Mouse (Mus musculus) intestine, embryonic 14.5 days (tissue): ENCODE results near the gene Dlk2. TPM values are rescaled to one million over a fixed set of nuclear protein-coding genes. Genes with fewer than 3 reads are reported as not detected.

ENCODE experiments used
- ATAC-seq: fragments of 200-750 bp; cut with Nextera tagmentation; replicated peaks from 2 replicates; pipeline ENCODE4 v1.8.0; 2017; ENCODE audit warnings: low read depth, moderate number of reproducible peaks, moderate TSS enrichment, moderate library complexity; ENCODE audit not compliant: low FRiP score, low TSS enrichment
- DNase-seq: peaks from one replicate; pipeline ENCODE4 v3.0.0-alpha.2; 2018; ENCODE audit warnings: low spot score
- H3K27ac ChIP-seq: fragments of 300-500 bp; sonication (generic); 2 replicates; pipeline ENCODE4 v1.5.1; 2014; ENCODE audit warnings: low read depth, mild to moderate bottlenecking, control low read depth
- H3K27me3 ChIP-seq: fragments of 300-500 bp; sonication (generic); replicated peaks from 2 replicates; pipeline ENCODE4 v1.6.1; 2014; ENCODE audit warnings: low read length, control low read depth; ENCODE audit not compliant: control insufficient read depth, insufficient read depth
- H3K36me3 ChIP-seq: fragments of 300-500 bp; sonication (generic); 2 replicates; pipeline ENCODE4 v1.6.1; 2014; ENCODE audit warnings: low read length, control low read depth; ENCODE audit not compliant: control insufficient read depth, insufficient read depth
- H3K4me1 ChIP-seq: fragments of 300-500 bp; sonication (generic); replicated peaks from 2 replicates; pipeline ENCODE4 v1.6.1; 2014; ENCODE audit warnings: low read length, control low read depth, mixed read lengths; ENCODE audit not compliant: control insufficient read depth, insufficient read depth
- H3K4me2 ChIP-seq: fragments of 300-500 bp; sonication (generic); 2 replicates; pipeline ENCODE4 v1.6.1; 2014; ENCODE audit warnings: low read length
- H3K4me3 ChIP-seq: fragments of 300-500 bp; sonication (generic); 2 replicates; pipeline ENCODE4 v1.5.1; 2014; ENCODE audit warnings: low read depth, low read length, control low read depth, mixed read lengths
- H3K9ac ChIP-seq: fragments of 300-500 bp; sonication (generic); 2 replicates; pipeline ENCODE4 v1.6.1; 2014; ENCODE audit warnings: mild to moderate bottlenecking, low read length
- H3K9me3 ChIP-seq: fragments of 300-500 bp; sonication (generic); 2 replicates; pipeline ENCODE4 v1.6.1; 2016; ENCODE audit warnings: low read length, control low read depth; ENCODE audit not compliant: control insufficient read depth
- WGBS: fragments of 180-500 bp; shearing (Covaris S2); extraction: QIAGEN DNeasy Blood & Tissue Kit; methylation state at CpG from one replicate; pipeline ENCODE4 v1.1.7; 2014; 5-methylcytosine and 5-hydroxymethylcytosine counted together
- polyA plus RNA-seq: library from polyadenylated mRNA; unstranded; fragments of >200 nt; fragmentation: Nextera tagmentation; extraction: Ambion mirVana; gene quantifications from 2 replicates; pipeline ENCODE4 v1.2.1, GENCODE M21; 2014

The Dlk2 gene
- polyA plus RNA-seq, result 0.19 and 0.58 TPM in 2 replicates

DNA sequence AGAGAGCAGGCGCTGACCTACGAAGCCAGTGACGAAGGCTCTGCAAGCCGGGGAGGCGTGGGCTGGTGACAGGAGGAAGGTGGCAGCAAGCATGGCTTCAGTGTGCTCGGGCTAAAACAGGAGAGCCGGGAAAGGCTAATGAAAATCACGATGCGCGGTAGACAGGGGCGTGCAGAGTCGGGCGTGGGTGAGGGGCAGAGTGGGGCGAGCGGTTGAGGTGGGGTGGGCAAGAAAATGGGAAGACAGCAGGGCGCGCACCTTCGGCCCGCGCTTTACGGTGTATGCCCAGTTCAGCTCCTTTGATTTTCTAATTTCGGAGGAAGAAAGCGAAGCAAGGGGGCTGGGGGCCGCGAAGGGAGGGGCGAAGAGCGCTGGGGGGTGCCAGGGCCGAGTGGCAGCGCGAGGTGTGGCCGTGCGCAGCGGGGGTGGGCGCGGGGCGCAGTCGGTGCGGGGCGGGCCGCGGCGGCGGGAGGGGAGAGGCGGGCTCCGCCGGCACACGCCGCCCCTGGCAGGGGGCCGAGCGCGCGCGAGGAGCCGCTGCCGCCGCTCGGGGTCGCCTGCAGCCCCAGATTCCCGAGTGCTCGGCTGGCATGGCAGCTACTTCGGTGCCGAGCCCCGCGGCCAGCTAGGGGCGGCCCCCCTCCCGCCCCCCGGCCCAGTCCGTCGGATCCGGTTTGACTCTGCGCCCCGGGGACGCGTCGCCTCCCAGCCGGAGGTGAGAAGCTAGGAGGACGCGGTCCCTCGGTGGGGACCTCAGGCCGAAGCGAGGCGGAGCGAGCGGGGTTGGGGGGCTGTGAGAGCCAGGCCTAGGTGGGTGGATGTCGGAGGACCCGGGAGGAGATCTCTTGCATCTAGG is at the start of gene Dlk2:
Dlk2 (plus strand) TSS at position 58 of the 856 bp plus-strand sequence.
- Histone ChIP-seq H3K9me3 (no peaks in the 10 kb centered on the region), H3K4me1 (peaks cover 3% of the 10 kb centered on the region; the same call in 1 of the 2 replicates), H3K27me3 (peaks cover 67% of the 10 kb centered on the region), H3K4me2 (peak within 1 kb of the TSS; percentile 100), H3K27ac (no peak within 1 kb of the TSS), H3K36me3 (no peaks in the 10 kb centered on the region), H3K4me3 (peak within 1 kb of the TSS; percentile 47), H3K9ac (peak within 1 kb of the TSS; percentile 32)
- WGBS, result 0% methylated on average over 30 of the region's 86 CpGs
- ATAC-seq, result peak; percentile 32; the same call in 1 of the 2 replicates
- DNase-seq, result peak; percentile 65

DNA sequence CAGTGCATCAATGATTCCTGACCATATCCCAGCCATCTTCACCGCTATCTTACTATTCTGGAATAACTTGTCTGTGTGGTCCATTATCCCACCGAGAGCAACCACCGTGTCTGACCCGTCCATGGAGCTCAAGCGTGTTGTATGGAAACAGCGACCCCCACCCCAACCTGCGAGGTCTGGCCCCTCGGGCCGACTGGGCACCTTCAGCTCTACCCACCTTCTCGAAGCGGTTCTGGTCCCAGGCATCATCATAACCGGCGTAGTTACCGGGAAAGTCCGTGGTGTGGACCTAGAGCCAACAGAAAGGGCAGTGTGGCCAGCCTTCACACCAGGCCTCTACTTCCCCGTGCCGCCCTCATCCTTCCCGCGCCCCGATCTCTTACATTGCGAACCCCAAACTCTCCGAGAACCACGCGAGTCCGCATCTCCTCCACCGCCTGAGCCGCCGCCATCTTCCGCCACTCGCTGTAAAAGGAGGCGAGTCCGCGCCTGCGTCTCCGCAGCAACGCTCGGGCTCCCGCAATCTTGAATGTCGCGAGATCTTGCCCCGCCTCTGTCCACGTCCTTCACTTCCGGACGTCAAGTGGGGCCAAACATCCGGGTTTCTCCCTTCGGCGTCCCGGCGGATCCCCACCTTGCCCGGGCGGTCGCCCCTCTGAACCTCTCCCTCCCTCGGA is 49.6 kb upstream of the Dlk2 start, which contains the start of the genes Polr1c and Yipf3:
Polr1c (minus strand) TSS at position 543 of the 677 bp plus-strand sequence.
Yipf3 (plus strand) TSS at position 569 of the 677 bp plus-strand sequence.
- WGBS, result under 1% methylated on average over 53 of the region's 53 CpGs
- peak within 1 kb of the TSS; percentile 88 for H3K4me2 ChIP-seq
- peak within 1 kb of the TSS; percentile 70 for H3K4me3 ChIP-seq
- peaks cover 18% of the 10 kb centered on the region for H3K4me1 ChIP-seq
- peak; percentile 97 for DNase-seq
- peaks cover 73% of the 10 kb centered on the region for H3K36me3 ChIP-seq
- peak within 1 kb of the TSS; percentile 98 for H3K9ac ChIP-seq
- peak; percentile 89 for ATAC-seq
- H3K27me3 ChIP-seq, result no peaks in the 10 kb centered on the region
- H3K27ac ChIP-seq, result peak within 1 kb of the TSS; percentile 51; the same call in 1 of the 2 replicates
- H3K9me3 ChIP-seq, result no peaks in the 10 kb centered on the region

DNA sequence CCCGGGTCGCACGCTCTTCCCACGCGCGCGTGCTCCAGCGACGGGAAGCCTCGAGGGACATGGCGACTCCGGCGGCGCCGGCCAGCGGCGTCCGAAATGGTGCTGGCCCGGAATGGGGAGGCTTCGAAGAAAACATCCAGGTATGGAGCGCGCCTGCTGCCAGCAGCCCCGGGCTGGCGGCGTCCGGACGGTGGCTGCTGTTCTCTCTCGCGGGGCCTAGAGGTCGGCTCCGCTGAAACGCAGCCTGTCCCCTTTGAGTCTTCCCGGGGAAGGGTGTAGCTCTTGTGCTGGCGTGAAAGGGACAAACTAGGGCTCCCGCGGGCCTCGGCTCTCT is 49.1 kb upstream of the Dlk2 start:
- DNase-seq (no peak), ATAC-seq (peak; percentile 41)
- Histone ChIP-seq H3K27me3 (no peaks in the 10 kb centered on the region), H3K9ac (peak overlapping the region; percentile 98), H3K27ac (peak overlapping the region; percentile 51; the same call in 1 of the 2 replicates), H3K36me3 (peaks cover 68% of the 10 kb centered on the region), H3K4me1 (peaks cover 18% of the 10 kb centered on the region), H3K9me3 (no peaks in the 10 kb centered on the region), H3K4me2 (peak overlapping the region; percentile 88), H3K4me3 (peak overlapping the region; percentile 70)
- WGBS, result under 1% methylated on average over 37 of the region's 37 CpGs

DNA sequence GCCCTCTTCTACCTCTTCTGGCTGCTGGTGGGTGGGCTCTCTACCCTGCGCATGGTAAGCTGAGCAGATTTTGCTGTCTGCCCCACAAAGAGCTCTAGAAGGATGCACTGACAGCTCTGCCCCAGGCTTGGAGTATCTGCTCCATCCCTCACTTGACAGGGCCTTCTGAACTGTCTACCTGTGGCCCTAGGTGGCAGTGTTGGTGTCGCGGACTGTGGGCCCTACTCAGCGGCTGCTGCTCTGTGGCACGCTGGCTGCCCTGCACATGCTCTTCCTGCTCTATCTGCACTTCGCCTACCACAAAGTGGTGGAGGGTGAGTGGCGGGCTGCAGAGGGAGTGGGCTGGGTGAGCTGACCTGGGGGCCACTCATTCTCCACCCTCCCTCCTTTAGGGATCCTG is 46.0 kb upstream of the Dlk2 start:
- Histone ChIP-seq H3K27me3 (peaks cover 17% of the 10 kb centered on the region), H3K4me3 (no peak overlapping the region), H3K9ac (no peak overlapping the region), H3K4me2 (no peak overlapping the region), H3K27ac (no peak overlapping the region), H3K4me1 (peaks cover 18% of the 10 kb centered on the region), H3K36me3 (peaks cover 38% of the 10 kb centered on the region), H3K9me3 (no peaks in the 10 kb centered on the region)
- no peak for ATAC-seq
- 83% methylated on average over 7 of the region's 7 CpGs for WGBS
- DNase-seq, result no peak

DNA sequence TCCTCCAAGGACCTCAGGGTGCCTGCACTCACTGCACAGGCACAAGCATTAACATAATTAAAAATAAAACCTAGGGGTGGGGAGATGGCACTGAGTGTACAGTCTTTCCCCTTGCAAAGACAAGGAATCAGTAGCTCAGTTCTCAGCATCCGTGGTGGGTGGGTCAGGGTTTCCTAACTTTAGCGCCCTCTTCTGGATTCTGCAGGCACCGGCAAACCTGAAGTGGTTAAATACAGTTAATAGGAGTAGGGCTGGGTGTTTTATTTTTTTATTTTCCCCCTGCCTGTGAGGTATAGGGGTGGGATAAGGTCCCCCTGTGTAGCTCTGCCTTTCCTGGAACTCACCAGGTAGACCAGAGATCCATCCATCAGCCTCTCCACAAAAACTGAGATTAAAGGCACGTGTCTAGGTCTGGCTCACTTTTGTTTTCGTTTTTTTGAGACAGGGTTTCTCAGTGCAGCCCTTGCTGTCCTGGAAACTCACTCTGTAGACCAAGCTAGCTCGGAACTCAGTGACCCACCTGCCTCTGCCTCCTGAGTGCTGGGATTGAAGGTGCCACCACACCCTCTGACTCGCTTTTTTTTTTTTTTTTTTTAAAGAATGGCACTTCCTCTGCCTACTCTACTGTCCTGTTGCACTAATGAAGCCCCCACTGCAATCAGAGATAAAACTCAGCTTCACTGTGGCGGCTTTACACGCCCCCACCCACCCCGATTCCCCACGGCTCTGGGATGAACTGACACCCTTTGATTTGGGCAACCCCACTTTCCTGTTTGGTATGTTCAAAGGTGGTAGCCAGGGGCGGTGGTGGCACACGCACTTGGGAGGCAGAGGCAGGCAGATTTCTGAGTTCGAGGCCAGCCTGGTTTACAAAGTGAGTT is 44.4 kb upstream of the Dlk2 start:
- 57% methylated on average over 14 of the region's 14 CpGs for WGBS
- no peak for DNase-seq
- no peak overlapping the region for H3K27ac ChIP-seq

DNA sequence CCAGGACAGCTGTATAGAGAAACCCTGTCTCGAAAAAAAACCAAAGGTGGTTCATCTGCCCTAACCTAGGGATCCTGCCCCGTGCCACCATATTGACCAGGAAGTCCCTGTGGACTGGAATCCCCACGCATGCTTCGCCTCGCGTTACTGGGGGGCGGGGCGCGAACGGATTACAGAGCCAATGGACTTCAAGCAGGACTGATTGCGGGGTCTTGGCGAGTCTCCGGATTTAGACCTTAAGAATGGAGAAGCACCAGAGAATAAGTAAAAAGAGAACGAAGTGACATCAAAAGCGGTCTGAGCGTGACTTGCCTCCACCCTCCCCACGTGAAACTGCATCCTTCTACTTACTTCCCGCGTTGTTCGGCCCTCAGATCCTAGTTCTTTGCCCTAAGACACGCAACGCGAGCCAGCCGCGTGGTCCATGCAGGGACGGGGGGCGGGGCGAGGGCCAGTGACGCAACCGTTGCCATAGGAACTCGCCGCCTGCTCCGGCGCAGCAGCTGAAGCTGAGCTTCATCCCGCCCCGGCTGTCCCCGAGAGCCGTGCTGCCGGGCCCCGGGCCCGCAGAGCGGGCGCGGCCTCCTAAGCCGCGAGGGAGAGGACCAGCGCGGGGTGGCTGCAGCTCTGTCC is 43.7 kb upstream of the Dlk2 start, which contains the start of gene Lrrc73:
Lrrc73 (plus strand) TSS at position 80 of the 633 bp plus-strand sequence.
- WGBS, result 2% methylated on average over 34 of the region's 48 CpGs
- Histone ChIP-seq H3K27me3 (peaks cover 17% of the 10 kb centered on the region), H3K4me3 (peak within 1 kb of the TSS; percentile 64), H3K9me3 (no peaks in the 10 kb centered on the region), H3K4me1 (peaks cover 12% of the 10 kb centered on the region; the same call in 1 of the 2 replicates), H3K9ac (peak within 1 kb of the TSS; percentile 52), H3K36me3 (peaks cover 41% of the 10 kb centered on the region), H3K27ac (no peak within 1 kb of the TSS), H3K4me2 (peak within 1 kb of the TSS; percentile 98)
- peak; percentile 82 for ATAC-seq
- peak; percentile 96 for DNase-seq

More for the DNA sequence above, 44.4 kb upstream of the Dlk2 start:
- no peaks in the 10 kb centered on the region for H3K9me3 ChIP-seq
- peaks cover 34% of the 10 kb centered on the region for H3K36me3 ChIP-seq
- no peak overlapping the region for H3K9ac ChIP-seq
- H3K4me2 ChIP-seq, result peak overlapping the region; percentile 98
- peak overlapping the region; percentile 64; the same call in 1 of the 2 replicates for H3K4me3 ChIP-seq
- peaks cover 12% of the 10 kb centered on the region; the same call in 1 of the 2 replicates for H3K4me1 ChIP-seq
- no peak for ATAC-seq
- peaks cover 17% of the 10 kb centered on the region for H3K27me3 ChIP-seq

DNA sequence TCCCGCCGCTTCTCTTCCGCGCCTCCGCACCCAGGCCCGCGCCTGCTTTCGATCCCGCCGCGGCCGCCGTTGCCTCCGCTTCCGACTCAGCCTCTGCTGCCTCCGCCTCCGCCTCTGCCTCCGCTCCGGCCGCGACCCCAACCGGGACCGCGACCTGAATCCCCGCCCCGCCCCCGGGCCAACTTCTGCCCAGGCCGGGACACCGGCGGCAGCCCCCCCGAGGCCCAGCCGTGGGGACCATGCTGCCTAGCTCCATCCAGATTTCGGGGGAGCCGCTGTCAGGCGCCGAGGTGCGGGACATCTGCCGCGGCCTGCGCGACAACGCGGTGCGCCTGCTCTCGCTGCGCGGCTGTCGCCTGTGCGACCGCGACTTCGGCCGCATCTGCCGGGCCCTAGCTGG is 43.1 kb upstream of the Dlk2 start:
- Histone ChIP-seq H3K9me3 (no peaks in the 10 kb centered on the region), H3K4me2 (peak overlapping the region; percentile 98), H3K4me1 (peaks cover 7% of the 10 kb centered on the region; the same call in 1 of the 2 replicates), H3K27ac (no peak overlapping the region), H3K36me3 (peaks cover 46% of the 10 kb centered on the region), H3K4me3 (peak overlapping the region; percentile 64), H3K9ac (peak overlapping the region; percentile 52), H3K27me3 (peaks cover 17% of the 10 kb centered on the region)
- ATAC-seq (peak; percentile 20), DNase-seq (no peak)
- under 1% methylated on average over 41 of the region's 54 CpGs for WGBS
